Mouse (Mus musculus) kidney, embryonic 15.5 days (tissue): ENCODE measurements around the gene Igf2r. TPM values are rescaled to one million over a fixed set of nuclear protein-coding genes. Genes with fewer than 3 reads are reported as not detected.
A peak's percentile ranks its signal among the peaks of the same experiment; 100 is the strongest.

Source experiments
- ATAC-seq: fragments of 200-750 bp; cut with Nextera tagmentation; replicated peaks from 2 replicates; pipeline ENCODE4 v1.8.0; 2017; ENCODE audit warnings: moderate TSS enrichment; ENCODE audit not compliant: low FRiP score
- H3K27ac ChIP-seq: fragments of 300-500 bp; sonication (generic); 2 replicates; pipeline ENCODE4 v1.5.1; 2015; ENCODE audit warnings: mild to moderate bottlenecking, inconsistent platforms
- H3K27me3 ChIP-seq: fragments of 300-500 bp; sonication (generic); 2 replicates; pipeline ENCODE4 v1.6.1; 2015; ENCODE audit warnings: inconsistent platforms
- H3K36me3 ChIP-seq: fragments of 300-500 bp; sonication (generic); 2 replicates; pipeline ENCODE4 v1.6.1; 2015; ENCODE audit warnings: inconsistent platforms
- H3K4me1 ChIP-seq: fragments of 300-500 bp; sonication (generic); 2 replicates; pipeline ENCODE4 v1.6.1; 2015; ENCODE audit warnings: inconsistent platforms
- H3K4me2 ChIP-seq: fragments of 300-500 bp; sonication (generic); 2 replicates; pipeline ENCODE4 v1.6.1; 2015; ENCODE audit warnings: moderate library complexity, mild to moderate bottlenecking, inconsistent platforms
- H3K4me3 ChIP-seq: fragments of 300-500 bp; sonication (generic); replicated peaks from 2 replicates; pipeline ENCODE4 v1.5.1; 2015; ENCODE audit warnings: mild to moderate bottlenecking, inconsistent platforms
- H3K9ac ChIP-seq: fragments of 300-500 bp; sonication (generic); 2 replicates; pipeline ENCODE4 v1.6.1; 2015; ENCODE audit warnings: mild to moderate bottlenecking, inconsistent platforms
- H3K9me3 ChIP-seq: fragments of 300-500 bp; sonication (generic); replicated peaks from 2 replicates; pipeline ENCODE4 v1.6.1; 2016; ENCODE audit warnings: inconsistent platforms
- whole genome bisulfite sequencing: fragments of 180-500 bp; shearing (Covaris S2); methylation state at CpG from one replicate; pipeline ENCODE4 v1.1.7; 2015; ENCODE audit warnings: mixed read lengths; 5-methylcytosine and 5-hydroxymethylcytosine counted together
- polyA plus RNA-seq: library from polyadenylated mRNA; unstranded; fragments of >200 nt; fragmentation: Nextera tagmentation; extraction: Ambion mirVana; gene quantifications from 2 replicates; pipeline ENCODE4 v1.2.1, GENCODE M21; 2015

Igf2r gene
- polyA plus RNA-seq, 1 experiment from 2014 or later = 34.6 TPM

- H3K27me3 ChIP-seq = no peaks in the 10 kb centered on the region
- WGBS = 46% methylated on average over 4 of the region's 4 CpGs
- H3K4me2 ChIP-seq = no peak overlapping the region
- peak; percentile 50; the same call in 1 of the 2 replicates for ATAC-seq
- peaks cover 13% of the 10 kb centered on the region; the same call in 1 of the 2 replicates for H3K36me3 ChIP-seq
- no peaks in the 10 kb centered on the region for H3K9me3 ChIP-seq
- H3K27ac ChIP-seq = 0 out of 2 replicates have a peak overlapping the region, but pooled peaks have one; percentile 14
- no peak overlapping the region for H3K4me3 ChIP-seq
- no peak overlapping the region for H3K9ac ChIP-seq
- peaks cover 99% of the 10 kb centered on the region for H3K4me1 ChIP-seq
Observed at GRCm38 (mm10) chr17:12755146-12755545, 14.3 kb downstream of the Igf2r start.

GRCm38 (mm10) chr17:12754243-12755007, 15.0 kb downstream of the Igf2r start:
- H3K4me3 ChIP-seq = no peak overlapping the region
- WGBS = 71% methylated on average over 3 of the region's 3 CpGs
- H3K9me3 ChIP-seq = no peaks in the 10 kb centered on the region
- 0 out of 2 replicates have a peak overlapping the region, but pooled peaks have one; percentile 14 for H3K27ac ChIP-seq
- peaks cover 99% of the 10 kb centered on the region for H3K4me1 ChIP-seq
- H3K36me3 ChIP-seq = peaks cover 10% of the 10 kb centered on the region; the same call in 1 of the 2 replicates
- H3K9ac ChIP-seq = no peak overlapping the region
- ATAC-seq = no peak
- no peaks in the 10 kb centered on the region for H3K27me3 ChIP-seq
- H3K4me2 ChIP-seq = no peak overlapping the region

GRCm38 (mm10) chr17:12753050-12753449, 16.4 kb downstream of the Igf2r start:
- Histone ChIP-seq H3K9ac (no peak overlapping the region), H3K4me2 (no peak overlapping the region), H3K9me3 (no peaks in the 10 kb centered on the region), H3K36me3 (peaks cover 15% of the 10 kb centered on the region), H3K4me3 (no peak overlapping the region), H3K27me3 (no peaks in the 10 kb centered on the region), H3K4me1 (peaks cover 100% of the 10 kb centered on the region), H3K27ac (peak overlapping the region; percentile 94; the same call in 1 of the 2 replicates)
- 68% methylated on average over 4 of the region's 4 CpGs for WGBS
- ATAC-seq = no peak

GRCm38 (mm10) chr17:12751641-12752040, 17.8 kb downstream of the Igf2r start:
- no peak overlapping the region for H3K4me2 ChIP-seq
- no peak overlapping the region for H3K9ac ChIP-seq
- H3K9me3 ChIP-seq = no peaks in the 10 kb centered on the region
- no peak overlapping the region for H3K4me3 ChIP-seq
- peak; percentile 76; the same call in 1 of the 2 replicates for ATAC-seq
- peaks cover 16% of the 10 kb centered on the region for H3K36me3 ChIP-seq
- WGBS = 22% methylated on average over 4 of the region's 4 CpGs
- H3K27me3 ChIP-seq = no peaks in the 10 kb centered on the region
- peaks cover 86% of the 10 kb centered on the region for H3K4me1 ChIP-seq
- peak overlapping the region; percentile 94 for H3K27ac ChIP-seq

GRCm38 (mm10) chr17:12751218-12751617, 18.2 kb downstream of the Igf2r start:
- Histone ChIP-seq H3K4me3 (no peak overlapping the region), H3K4me2 (0 out of 2 replicates have a peak overlapping the region, but pooled peaks have one; percentile 31), H3K9me3 (no peaks in the 10 kb centered on the region), H3K27me3 (no peaks in the 10 kb centered on the region), H3K4me1 (peaks cover 83% of the 10 kb centered on the region), H3K9ac (no peak overlapping the region), H3K27ac (peak overlapping the region; percentile 94), H3K36me3 (peaks cover 18% of the 10 kb centered on the region)
- peak; percentile 66; the same call in 1 of the 2 replicates for ATAC-seq
- WGBS = 24% methylated on average over 4 of the region's 4 CpGs

GRCm38 (mm10) chr17:12750591-12751170, 18.8 kb downstream of the Igf2r start:
- no peak for ATAC-seq
- H3K4me1 ChIP-seq = peaks cover 81% of the 10 kb centered on the region
- WGBS = 27% methylated on average over 9 of the region's 9 CpGs
- no peak overlapping the region for H3K4me3 ChIP-seq
- no peaks in the 10 kb centered on the region for H3K9me3 ChIP-seq
- H3K27me3 ChIP-seq = no peaks in the 10 kb centered on the region
- H3K27ac ChIP-seq = peak overlapping the region; percentile 94
- peaks cover 23% of the 10 kb centered on the region for H3K36me3 ChIP-seq
- no peak overlapping the region for H3K9ac ChIP-seq
- peak overlapping the region; percentile 31; the same call in 1 of the 2 replicates for H3K4me2 ChIP-seq

- Histone ChIP-seq H3K9me3 (no peaks in the 10 kb centered on the region), H3K4me1 (peaks cover 76% of the 10 kb centered on the region), H3K27me3 (no peaks in the 10 kb centered on the region), H3K9ac (no peak overlapping the region), H3K27ac (peak overlapping the region; percentile 94), H3K4me3 (no peak overlapping the region), H3K4me2 (peak overlapping the region; percentile 31; the same call in 1 of the 2 replicates), H3K36me3 (peaks cover 33% of the 10 kb centered on the region)
- peak; percentile 54 for ATAC-seq
- 26% methylated on average over 8 of the region's 8 CpGs for WGBS
Observed at GRCm38 (mm10) chr17:12749421-12750367, 19.8 kb downstream of the Igf2r start.

GRCm38 (mm10) chr17:12745761-12746160, 23.7 kb downstream of the Igf2r start:
- H3K4me2 ChIP-seq = no peak overlapping the region
- peaks cover 31% of the 10 kb centered on the region for H3K9me3 ChIP-seq
- peaks cover 72% of the 10 kb centered on the region for H3K36me3 ChIP-seq
- H3K9ac ChIP-seq = no peak overlapping the region
- peaks cover 54% of the 10 kb centered on the region for H3K4me1 ChIP-seq
- no peaks in the 10 kb centered on the region for H3K27me3 ChIP-seq
- no peak overlapping the region for H3K27ac ChIP-seq
- WGBS = 60% methylated on average over 4 of the region's 4 CpGs
- no peak for ATAC-seq
- H3K4me3 ChIP-seq = no peak overlapping the region

GRCm38 (mm10) chr17:12744071-12744470, 25.4 kb downstream of the Igf2r start:
- H3K4me2 ChIP-seq = peak overlapping the region; percentile 57; the same call in 1 of the 2 replicates
- peaks cover 89% of the 10 kb centered on the region for H3K36me3 ChIP-seq

GRCm38 (mm10) chr17:12742151-12742908, 27.1 kb downstream of the Igf2r start:
- Histone ChIP-seq H3K4me2 (peak overlapping the region; percentile 57), H3K9me3 (peaks cover 31% of the 10 kb centered on the region), H3K27ac (peak overlapping the region; percentile 85), H3K4me1 (peaks cover 43% of the 10 kb centered on the region), H3K9ac (peak overlapping the region; percentile 68), H3K4me3 (peak overlapping the region; percentile 63), H3K27me3 (no peaks in the 10 kb centered on the region), H3K36me3 (peaks cover 91% of the 10 kb centered on the region)
- peak; percentile 37 for ATAC-seq
- WGBS = 46% methylated on average over 38 of the region's 38 CpGs

More at GRCm38 (mm10) chr17:12744071-12744470, 25.4 kb downstream of the Igf2r start:
- ATAC-seq = no peak
- Histone ChIP-seq H3K27ac (no peak overlapping the region), H3K4me1 (peaks cover 48% of the 10 kb centered on the region), H3K9me3 (peaks cover 31% of the 10 kb centered on the region), H3K9ac (no peak overlapping the region), H3K4me3 (no peak overlapping the region), H3K27me3 (no peaks in the 10 kb centered on the region)
- WGBS = 64% methylated on average over 1 of the region's 1 CpGs
